Mouse (Mus musculus) limb, embryonic 14.5 days (tissue): ENCODE results near the gene Rexo2. TPM values are rescaled to one million over a fixed set of nuclear protein-coding genes. Genes with fewer than 3 reads are reported as not detected.

Experiments
- ATAC-seq: fragments of 200-750 bp; cut with Nextera tagmentation; 2 replicates; pipeline ENCODE4 v1.8.0; 2017; ENCODE audit warnings: low read depth, moderate number of reproducible peaks, moderate TSS enrichment; ENCODE audit not compliant: low FRiP score
- DNase-seq: peaks from one replicate; pipeline ENCODE4 v3.0.0-alpha.2; 2015; ENCODE audit warnings: low spot score
- H3K27ac ChIP-seq: fragments of 300-500 bp; sonication (generic); replicated peaks from 2 replicates; pipeline ENCODE4 v1.5.1; 2014; ENCODE audit warnings: low read depth, mild to moderate bottlenecking, low read length, moderate library complexity, mixed read lengths
- H3K27me3 ChIP-seq: fragments of 300-500 bp; sonication (generic); 2 replicates; pipeline ENCODE4 v1.6.1; 2014; ENCODE audit warnings: low read length, mixed read lengths; ENCODE audit not compliant: control insufficient read depth, insufficient read depth
- H3K36me3 ChIP-seq: fragments of 300-500 bp; sonication (generic); 2 replicates; pipeline ENCODE4 v1.6.1; 2014; ENCODE audit warnings: mild to moderate bottlenecking, low read length, moderate library complexity, mixed read lengths; ENCODE audit not compliant: control insufficient read depth, insufficient read depth
- H3K4me1 ChIP-seq: fragments of 300-500 bp; sonication (generic); 2 replicates; pipeline ENCODE4 v1.6.1; 2014; ENCODE audit warnings: antibody characterized with exemption, low read length, mixed read lengths; ENCODE audit not compliant: control insufficient read depth, insufficient read depth
- H3K4me2 ChIP-seq: fragments of 300-500 bp; sonication (generic); replicated peaks from 2 replicates; pipeline ENCODE4 v1.6.1; 2014; ENCODE audit warnings: low read depth, mild to moderate bottlenecking, low read length, moderate library complexity; ENCODE audit not compliant: severe bottlenecking
- H3K4me3 ChIP-seq: fragments of 300-500 bp; sonication (generic); replicated peaks from 2 replicates; pipeline ENCODE4 v1.5.1; 2014; ENCODE audit warnings: low read length
- H3K9ac ChIP-seq: fragments of 300-500 bp; sonication (generic); 2 replicates; pipeline ENCODE4 v1.6.1; 2014; ENCODE audit warnings: mild to moderate bottlenecking, low read depth, low read length, moderate library complexity; ENCODE audit not compliant: severe bottlenecking
- H3K9me3 ChIP-seq: fragments of 300-500 bp; sonication (generic); 2 replicates; pipeline ENCODE4 v1.6.1; 2016; ENCODE audit warnings: low read length; ENCODE audit not compliant: control insufficient read depth
- POLR2A ChIP-seq: fragments of 200-500 bp; IDR thresholded peaks from 2 replicates; pipeline ENCODE4 v1.8.0; 2012; ENCODE audit warnings: inconsistent platforms, mild to moderate bottlenecking, moderate library complexity, borderline replicate concordance; ENCODE audit not compliant: insufficient read depth, insufficient read length; ENCODE audit errors: extremely low read depth
- WGBS: fragments of 180-500 bp; shearing (Covaris S2); extraction: QIAGEN DNeasy Blood & Tissue Kit; methylation state at CpG from one replicate; pipeline ENCODE4 v1.1.7; 2014; 5-methylcytosine and 5-hydroxymethylcytosine counted together
- polyA plus RNA-seq, 2 experiments: library from polyadenylated mRNA; depleted of rRNA in 1 of 2; stranded (reverse) in 1 of 2; unstranded in 1 of 2; fragments of >200 nt; fragmentation: Nextera tagmentation in 1 of 2; extraction: Ambion mirVana in 1 of 2; gene quantifications; 2 replicates each; pipeline versions ENCODE4 v1.2.1 to v1.2.3; 2012 to 2014

The Rexo2 gene
- polyA plus RNA-seq, 2 experiments: 111 to 119 TPM

GRCm38 (mm10) chr9:48516615-48517371 lies 36.4 kb upstream of the Rexo2 start:
- peaks cover 6% of the 10 kb centered on the region; the same call in 1 of the 2 replicates for H3K4me1 ChIP-seq
- peak overlapping the region; percentile 22; the same call in 1 of the 2 replicates for H3K4me2 ChIP-seq
- no peaks in the 10 kb centered on the region for H3K36me3 ChIP-seq
- no peak for ATAC-seq
- H3K9ac ChIP-seq: no peak overlapping the region
- no peak overlapping the region for H3K27ac ChIP-seq
- no peak for TF ChIP-seq POLR2A
- no peak for DNase-seq
- WGBS: 57% methylated on average over 11 of the region's 11 CpGs
- H3K4me3 ChIP-seq: no peak overlapping the region
- H3K27me3 ChIP-seq: no peaks in the 10 kb centered on the region
- no peaks in the 10 kb centered on the region for H3K9me3 ChIP-seq

GRCm38 (mm10) chr9:48515332-48515731 lies 34.9 kb upstream of the Rexo2 start:
- Histone ChIP-seq H3K36me3 (no peaks in the 10 kb centered on the region), H3K9ac (no peak overlapping the region), H3K4me1 (peaks cover 6% of the 10 kb centered on the region; the same call in 1 of the 2 replicates), H3K27me3 (no peaks in the 10 kb centered on the region), H3K4me3 (no peak overlapping the region), H3K4me2 (no peak overlapping the region), H3K9me3 (no peaks in the 10 kb centered on the region), H3K27ac (no peak overlapping the region)
- 50% methylated on average over 1 of the region's 1 CpGs for WGBS
- no peak for TF ChIP-seq POLR2A
- DNase-seq (no peak), ATAC-seq (no peak)

GRCm38 (mm10) chr9:48510134-48510533 lies 29.7 kb upstream of the Rexo2 start:
- Histone ChIP-seq H3K9ac (no peak overlapping the region), H3K4me2 (no peak overlapping the region), H3K27me3 (no peaks in the 10 kb centered on the region), H3K4me3 (no peak overlapping the region), H3K4me1 (no peaks in the 10 kb centered on the region), H3K36me3 (no peaks in the 10 kb centered on the region), H3K9me3 (no peaks in the 10 kb centered on the region), H3K27ac (no peak overlapping the region)
- DNase-seq (no peak), ATAC-seq (no peak)
- WGBS: 81% methylated on average over 5 of the region's 5 CpGs
- no peak for TF ChIP-seq POLR2A

- WGBS: 70% methylated on average over 8 of the region's 8 CpGs
- Histone ChIP-seq H3K4me2 (no peak overlapping the region), H3K4me1 (no peaks in the 10 kb centered on the region), H3K27me3 (no peaks in the 10 kb centered on the region), H3K27ac (no peak overlapping the region), H3K4me3 (no peak overlapping the region), H3K9me3 (no peaks in the 10 kb centered on the region), H3K9ac (no peak overlapping the region), H3K36me3 (no peaks in the 10 kb centered on the region)
- ATAC-seq (no peak), DNase-seq (no peak)
- TF ChIP-seq POLR2A: no peak
These were observed 24.4 kb upstream of the Rexo2 start for GRCm38 (mm10) chr9:48504741-48505365.

- no peak for DNase-seq
- Histone ChIP-seq H3K27ac (no peak overlapping the region), H3K4me2 (no peak overlapping the region), H3K9me3 (no peaks in the 10 kb centered on the region), H3K36me3 (no peaks in the 10 kb centered on the region), H3K9ac (no peak overlapping the region), H3K27me3 (no peaks in the 10 kb centered on the region), H3K4me3 (no peak overlapping the region), H3K4me1 (no peaks in the 10 kb centered on the region)
- ATAC-seq: no peak
- WGBS: 66% methylated on average over 2 of the region's 2 CpGs
- TF ChIP-seq POLR2A: no peak
These were observed 22.6 kb upstream of the Rexo2 start for GRCm38 (mm10) chr9:48503001-48503400.
